Mouse (Mus musculus) intestine, embryonic 16.5 days (tissue): ENCODE measurements at regions not wholly inside any gene's neighbourhood (a gene's known extent, or its start where the extent isn't known, plus 50 kb on each side); places are given as distances from the start of the nearest gene placed in this dataset.

Source experiments
- ATAC-seq: fragments of 200-750 bp; cut with Nextera tagmentation; 2 replicates; pipeline ENCODE4 v1.8.0; 2017; ENCODE audit warnings: moderate TSS enrichment, moderate library complexity
- H3K27ac ChIP-seq: fragments of 300-500 bp; sonication (generic); 2 replicates; pipeline ENCODE4 v1.5.1; 2014; ENCODE audit warnings: mild to moderate bottlenecking, low read length
- H3K27me3 ChIP-seq: fragments of 300-500 bp; sonication (generic); replicated peaks from 2 replicates; pipeline ENCODE4 v1.6.1; 2014; ENCODE audit warnings: low read length, control low read depth, mixed read lengths; ENCODE audit not compliant: control insufficient read depth, insufficient read depth
- H3K36me3 ChIP-seq: fragments of 300-500 bp; sonication (generic); 2 replicates; pipeline ENCODE4 v1.6.1; 2014; ENCODE audit warnings: low read length, control low read depth; ENCODE audit not compliant: control insufficient read depth, insufficient read depth
- H3K4me1 ChIP-seq: fragments of 300-500 bp; sonication (generic); 2 replicates; pipeline ENCODE4 v1.6.1; 2014; ENCODE audit warnings: low read length, control low read depth, mixed read lengths; ENCODE audit not compliant: control insufficient read depth, insufficient read depth
- H3K4me2 ChIP-seq: fragments of 300-500 bp; sonication (generic); 2 replicates; pipeline ENCODE4 v1.6.1; 2014; ENCODE audit warnings: low read depth, low read length, control low read depth
- H3K4me3 ChIP-seq: fragments of 300-500 bp; sonication (generic); 2 replicates; pipeline ENCODE4 v1.5.1; 2014; ENCODE audit warnings: mild to moderate bottlenecking, low read length
- H3K9ac ChIP-seq: fragments of 300-500 bp; sonication (generic); 2 replicates; pipeline ENCODE4 v1.6.1; 2014; ENCODE audit warnings: low read depth, low read length
- H3K9me3 ChIP-seq: fragments of 300-500 bp; sonication (generic); 2 replicates; pipeline ENCODE4 v1.6.1; 2016; ENCODE audit warnings: low read length, control low read depth; ENCODE audit not compliant: control insufficient read depth
- WGBS: fragments of 180-500 bp; shearing (Covaris S2); extraction: QIAGEN DNeasy Blood & Tissue Kit; methylation state at CpG from one replicate; pipeline ENCODE4 v1.1.7; 2014; 5-methylcytosine and 5-hydroxymethylcytosine counted together

- no peaks in the 10 kb centered on the region for H3K27me3 ChIP-seq
- H3K4me3 ChIP-seq: no peak overlapping the region
- H3K9me3 ChIP-seq: no peaks in the 10 kb centered on the region
- H3K36me3 ChIP-seq: no peaks in the 10 kb centered on the region
- no peak overlapping the region for H3K9ac ChIP-seq
- no peak overlapping the region for H3K27ac ChIP-seq
- 80% methylated on average over 3 of the region's 3 CpGs for WGBS
- no peak for ATAC-seq
- no peak overlapping the region for H3K4me2 ChIP-seq
- H3K4me1 ChIP-seq: no peaks in the 10 kb centered on the region
These were observed 102.7 kb upstream of the Map3k7 start for GRCm38 (mm10) chr4:31861172-31861571.

- H3K4me3 ChIP-seq: no peak overlapping the region
- H3K27ac ChIP-seq: no peak overlapping the region
- no peaks in the 10 kb centered on the region for H3K4me1 ChIP-seq
- H3K4me2 ChIP-seq: no peak overlapping the region
- H3K36me3 ChIP-seq: no peaks in the 10 kb centered on the region
- no peak for ATAC-seq
- H3K9ac ChIP-seq: no peak overlapping the region
- WGBS: 65% methylated on average over 9 of the region's 9 CpGs
- no peaks in the 10 kb centered on the region for H3K9me3 ChIP-seq
- no peaks in the 10 kb centered on the region for H3K27me3 ChIP-seq
These were observed 90.6 kb upstream of the Map3k7 start for GRCm38 (mm10) chr4:31872985-31873983.

- Histone ChIP-seq H3K36me3 (no peaks in the 10 kb centered on the region), H3K9me3 (no peaks in the 10 kb centered on the region), H3K4me1 (no peaks in the 10 kb centered on the region), H3K9ac (no peak overlapping the region), H3K27me3 (no peaks in the 10 kb centered on the region), H3K4me2 (no peak overlapping the region), H3K4me3 (no peak overlapping the region), H3K27ac (no peak overlapping the region)
- ATAC-seq: no peak
- WGBS: 38% methylated on average over 3 of the region's 3 CpGs
These were observed 86.5 kb upstream of the Map3k7 start for GRCm38 (mm10) chr4:31877389-31877788.

- Histone ChIP-seq H3K9ac (no peak overlapping the region), H3K4me1 (no peaks in the 10 kb centered on the region), H3K4me3 (no peak overlapping the region), H3K36me3 (no peaks in the 10 kb centered on the region), H3K27me3 (no peaks in the 10 kb centered on the region), H3K9me3 (no peaks in the 10 kb centered on the region), H3K27ac (no peak overlapping the region), H3K4me2 (no peak overlapping the region)
- ATAC-seq: no peak
- WGBS: 52% methylated on average over 10 of the region's 10 CpGs
These were observed 85.3 kb upstream of the Map3k7 start for GRCm38 (mm10) chr4:31878493-31879191.

- H3K27me3 ChIP-seq: no peaks in the 10 kb centered on the region
- H3K27ac ChIP-seq: no peak overlapping the region
- H3K9me3 ChIP-seq: no peaks in the 10 kb centered on the region
- H3K9ac ChIP-seq: no peak overlapping the region
- no peak for ATAC-seq
- H3K4me2 ChIP-seq: no peak overlapping the region
- WGBS: 48% methylated on average over 5 of the region's 5 CpGs
- H3K4me3 ChIP-seq: no peak overlapping the region
- H3K36me3 ChIP-seq: no peaks in the 10 kb centered on the region
- no peaks in the 10 kb centered on the region for H3K4me1 ChIP-seq
These were observed 84.7 kb upstream of the Map3k7 start for GRCm38 (mm10) chr4:31879192-31879585.

GRCm38 (mm10) chr4:31880213-31880612 lies 83.7 kb upstream of the Map3k7 start:
- WGBS: 75% methylated on average over 7 of the region's 7 CpGs

GRCm38 (mm10) chr4:31889673-31890072 lies 74.2 kb upstream of the Map3k7 start:
- H3K9ac ChIP-seq: no peak overlapping the region
- no peak overlapping the region for H3K27ac ChIP-seq
- H3K4me2 ChIP-seq: no peak overlapping the region
- no peaks in the 10 kb centered on the region for H3K27me3 ChIP-seq
- H3K4me1 ChIP-seq: no peaks in the 10 kb centered on the region
- no peaks in the 10 kb centered on the region for H3K9me3 ChIP-seq
- no peak for ATAC-seq
- no peaks in the 10 kb centered on the region for H3K36me3 ChIP-seq
- 58% methylated on average over 3 of the region's 3 CpGs for WGBS
- H3K4me3 ChIP-seq: no peak overlapping the region

More at GRCm38 (mm10) chr4:31880213-31880612, 83.7 kb upstream of the Map3k7 start:
- no peaks in the 10 kb centered on the region for H3K9me3 ChIP-seq
- H3K27ac ChIP-seq: no peak overlapping the region
- H3K27me3 ChIP-seq: no peaks in the 10 kb centered on the region
- no peak overlapping the region for H3K9ac ChIP-seq
- H3K36me3 ChIP-seq: no peaks in the 10 kb centered on the region
- no peak for ATAC-seq
- H3K4me3 ChIP-seq: no peak overlapping the region
- H3K4me2 ChIP-seq: no peak overlapping the region
- H3K4me1 ChIP-seq: no peaks in the 10 kb centered on the region

- H3K4me1 ChIP-seq: no peaks in the 10 kb centered on the region
- no peak overlapping the region for H3K4me2 ChIP-seq
- no peak for ATAC-seq
- H3K36me3 ChIP-seq: no peaks in the 10 kb centered on the region
- WGBS: 63% methylated on average over 8 of the region's 8 CpGs
- no peak overlapping the region for H3K9ac ChIP-seq
- H3K27ac ChIP-seq: no peak overlapping the region
- H3K9me3 ChIP-seq: no peaks in the 10 kb centered on the region
- H3K27me3 ChIP-seq: no peaks in the 10 kb centered on the region
- H3K4me3 ChIP-seq: no peak overlapping the region
These were observed 54.7 kb upstream of the Map3k7 start for GRCm38 (mm10) chr4:31909086-31909673.
